Mouse (Mus musculus): ENCODE measurements at regions not wholly inside any gene's neighbourhood (a gene's known extent, or its start where the extent isn't known, plus 50 kb on each side); places are given as distances from the start of the nearest gene placed in this dataset.

DNA sequence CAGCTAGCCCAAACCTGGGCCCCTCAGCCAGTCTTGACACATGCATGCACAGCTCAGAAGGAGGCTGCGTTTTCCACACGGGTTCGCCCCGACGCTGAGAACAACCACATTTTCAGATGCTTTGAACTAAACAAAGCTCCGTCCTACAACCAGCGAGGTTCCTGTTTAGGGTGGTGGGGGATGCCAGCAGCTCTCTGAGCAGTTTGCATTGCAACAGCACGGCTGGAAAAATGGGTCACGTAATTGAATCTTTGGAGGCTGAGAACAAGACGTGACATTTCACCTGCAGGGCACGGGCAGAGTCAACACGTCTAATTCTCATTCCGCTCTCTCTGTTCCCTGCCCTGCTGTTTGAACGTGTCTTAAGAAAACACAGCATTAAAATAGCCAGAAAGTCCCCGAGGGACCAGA lies 119.2 kb downstream of the Syk start:
- DNase-seq, result peak in 1 of 2 experiments; percentile 9

DNA sequence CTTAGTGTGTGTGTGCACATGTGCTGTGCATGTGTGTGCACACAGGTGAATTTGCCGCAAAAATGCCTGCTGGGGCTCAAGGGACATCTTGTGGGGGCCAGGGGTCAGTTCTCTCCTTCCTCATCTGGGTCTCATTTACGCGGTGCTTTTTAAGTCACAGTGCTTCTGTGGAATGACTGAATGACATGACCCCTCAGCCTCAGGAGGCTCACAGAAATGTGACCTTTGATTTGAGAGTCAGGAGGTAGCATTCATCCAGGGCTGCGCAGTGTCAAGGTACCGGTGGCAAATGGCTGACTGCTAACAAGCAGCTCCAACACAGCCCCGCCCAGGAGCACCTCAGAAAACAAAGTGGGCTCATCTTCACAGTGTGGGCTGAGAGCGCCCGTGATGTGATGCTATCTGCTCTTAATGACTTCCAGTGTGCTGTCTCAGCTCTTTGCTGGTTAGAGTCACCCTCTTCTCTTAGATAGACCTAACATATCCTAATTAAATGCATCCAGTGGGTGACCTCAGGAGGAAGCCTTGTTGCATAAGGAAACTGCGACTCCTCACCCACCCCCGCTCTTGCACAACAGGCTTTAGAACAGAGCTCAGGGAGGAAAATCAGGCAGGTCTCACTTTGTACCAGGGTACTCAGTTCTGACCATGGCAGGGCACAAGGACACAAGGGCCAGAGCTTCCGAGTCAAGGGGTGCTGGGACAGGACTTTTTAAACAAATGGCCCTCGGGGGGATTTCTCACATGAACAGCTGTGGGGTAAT lies 120.6 kb downstream of the Syk start:
- DNase-seq, result no peak

DNA sequence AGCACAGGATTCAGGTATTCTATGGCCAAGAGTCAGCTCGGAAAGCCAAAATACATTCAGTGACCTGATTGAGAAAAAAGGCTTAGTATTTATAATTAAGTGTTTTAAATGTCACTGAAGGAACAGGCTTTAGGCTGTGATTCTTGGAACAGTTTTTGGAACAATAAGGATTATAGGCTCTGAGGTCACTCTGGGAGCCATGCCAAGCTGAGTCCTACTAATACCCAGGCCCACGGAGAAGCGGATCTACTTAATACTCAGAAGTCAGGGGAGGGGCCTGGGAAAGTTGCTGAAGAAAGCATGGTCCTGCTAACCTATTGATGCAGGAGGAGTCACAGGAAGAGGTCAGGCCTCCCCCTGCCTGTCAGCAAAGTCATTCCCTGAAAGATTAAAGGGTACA lies 121.7 kb downstream of the Syk start:
- DNase-seq, result peak; percentile 14 to 24

DNA sequence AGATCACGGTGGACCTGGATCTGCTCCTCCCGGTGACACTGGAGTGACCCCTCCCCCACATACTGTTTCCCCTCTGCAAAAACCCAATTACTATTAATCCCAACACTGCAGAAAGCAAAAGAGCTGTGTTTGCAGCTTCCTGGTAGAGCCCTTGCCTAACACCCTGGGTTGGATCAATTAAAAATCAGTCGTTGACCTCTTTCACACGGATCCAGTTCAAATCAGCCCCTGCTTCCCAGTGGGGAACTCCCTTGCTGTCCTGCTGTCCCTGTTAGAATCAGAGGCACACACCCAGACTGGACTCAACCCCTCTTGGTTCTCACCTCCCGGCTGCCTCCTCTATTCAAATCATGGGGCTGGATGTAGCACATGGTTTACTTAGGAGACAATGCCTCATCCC lies 126.6 kb downstream of the Syk start:
- DNase-seq, result no peak

DNA sequence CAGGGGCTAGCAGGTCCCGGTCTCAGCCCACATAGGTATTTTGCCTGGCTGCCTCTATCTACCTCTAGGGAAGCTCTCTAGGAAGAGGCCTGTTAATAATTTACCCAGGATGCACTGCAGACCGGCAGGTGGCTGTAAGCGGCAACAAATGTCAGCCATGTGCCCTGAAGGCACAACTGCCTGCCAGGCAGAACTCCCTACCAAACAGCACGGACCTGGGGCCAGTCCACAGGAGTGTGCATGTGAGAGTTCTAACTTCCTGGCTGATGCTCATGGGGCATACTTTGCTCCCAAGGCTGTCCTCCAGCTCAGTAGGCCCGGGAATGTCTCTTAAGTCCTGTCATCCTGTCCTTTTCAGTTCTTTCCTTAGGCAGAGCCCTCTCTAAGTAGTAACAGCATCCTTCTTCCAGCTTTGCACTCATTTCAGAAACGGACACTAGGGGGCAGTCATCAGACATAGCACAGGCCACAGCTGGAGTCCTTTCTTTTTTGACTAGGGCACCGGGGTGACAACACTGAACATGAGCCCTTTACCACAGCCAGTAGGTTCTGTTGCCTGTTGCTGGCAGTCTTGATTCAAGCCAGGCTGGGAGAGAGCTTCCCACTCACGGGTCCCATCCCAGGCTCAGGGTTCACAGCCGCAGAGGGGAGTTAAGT lies 128.9 kb downstream of the Syk start:
- peak; percentile 85 to 88 for DNase-seq

DNA sequence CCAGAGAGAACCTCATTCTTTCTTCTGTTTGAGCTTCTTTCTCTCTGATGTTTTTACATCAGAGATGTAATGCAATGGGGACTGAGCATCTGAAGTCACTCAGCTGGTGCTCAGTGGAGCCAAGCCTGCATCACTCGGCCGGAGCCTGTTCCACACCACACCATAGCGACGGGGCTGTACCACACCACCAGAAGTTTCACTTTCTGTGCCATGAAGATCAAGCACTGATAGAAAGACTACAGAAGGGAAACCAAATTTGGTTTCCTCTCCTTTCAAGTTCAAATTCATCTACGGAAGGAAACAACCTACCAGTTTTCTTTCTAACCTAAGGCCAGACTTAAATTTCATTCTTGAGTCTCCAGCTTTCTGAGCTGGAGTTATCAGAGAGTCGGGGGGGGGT lies 138.5 kb downstream of the Syk start:
- DNase-seq, result no peak

GRCm38 (mm10) chr13:52722718-52723117 lies 139.7 kb downstream of the Syk start:
- no peak for DNase-seq

- DNase-seq, result no peak
Measured at GRCm38 (mm10) chr13:52726043-52726442, 143.1 kb downstream of the Syk start.

DNA sequence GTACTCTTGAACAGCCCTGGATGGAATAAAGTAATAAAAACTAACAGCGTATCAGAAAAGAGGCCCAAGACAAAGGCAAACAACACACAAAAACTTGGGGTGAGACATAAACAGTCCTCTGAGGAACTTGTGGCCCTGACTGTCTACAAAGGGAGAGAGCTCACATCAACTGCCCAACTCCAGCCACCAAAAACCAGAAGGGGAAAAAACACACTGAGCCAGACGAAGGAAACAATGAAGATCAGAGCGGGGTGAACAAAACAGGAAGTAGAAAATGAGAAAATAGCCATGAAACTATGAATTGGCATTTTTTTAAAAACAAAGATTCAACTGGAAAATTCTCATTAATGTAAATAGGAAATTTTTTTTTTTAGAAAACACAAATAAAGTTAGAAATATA lies 143.6 kb downstream of the Syk start:
- no peak for DNase-seq

GRCm38 (mm10) chr13:52735453-52735933 lies 152.5 kb downstream of the Syk start:
- no peak for DNase-seq

DNA sequence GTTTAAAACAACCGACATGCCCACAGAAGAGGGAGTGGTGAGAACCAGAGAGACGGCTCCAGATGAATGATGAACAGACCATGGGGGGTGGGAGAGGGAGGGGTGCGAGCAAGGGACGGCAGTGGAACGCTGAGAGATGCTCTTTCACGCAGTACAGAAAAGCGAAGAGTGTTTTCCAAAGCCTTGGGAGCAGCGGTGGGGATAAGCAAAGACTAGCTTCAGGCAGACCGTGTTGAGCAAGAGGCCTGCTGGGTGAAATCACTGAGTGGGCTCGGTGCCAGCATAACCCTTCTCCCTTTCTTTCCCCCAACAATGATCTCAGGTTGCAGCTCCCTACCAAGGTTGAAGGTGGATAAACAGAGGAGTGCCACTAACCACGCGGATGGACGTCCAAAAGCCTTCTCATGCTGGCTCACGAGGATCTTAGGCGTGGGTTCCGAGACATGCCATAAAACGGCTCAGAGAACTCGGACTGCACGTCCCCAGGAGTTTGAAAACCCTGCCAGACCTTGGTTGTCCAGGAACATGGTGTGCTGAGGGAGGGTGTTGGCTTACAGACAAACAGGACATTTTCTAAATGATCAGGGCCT lies 153.1 kb downstream of the Syk start:
- peak; percentile 27 to 38 for DNase-seq

DNA sequence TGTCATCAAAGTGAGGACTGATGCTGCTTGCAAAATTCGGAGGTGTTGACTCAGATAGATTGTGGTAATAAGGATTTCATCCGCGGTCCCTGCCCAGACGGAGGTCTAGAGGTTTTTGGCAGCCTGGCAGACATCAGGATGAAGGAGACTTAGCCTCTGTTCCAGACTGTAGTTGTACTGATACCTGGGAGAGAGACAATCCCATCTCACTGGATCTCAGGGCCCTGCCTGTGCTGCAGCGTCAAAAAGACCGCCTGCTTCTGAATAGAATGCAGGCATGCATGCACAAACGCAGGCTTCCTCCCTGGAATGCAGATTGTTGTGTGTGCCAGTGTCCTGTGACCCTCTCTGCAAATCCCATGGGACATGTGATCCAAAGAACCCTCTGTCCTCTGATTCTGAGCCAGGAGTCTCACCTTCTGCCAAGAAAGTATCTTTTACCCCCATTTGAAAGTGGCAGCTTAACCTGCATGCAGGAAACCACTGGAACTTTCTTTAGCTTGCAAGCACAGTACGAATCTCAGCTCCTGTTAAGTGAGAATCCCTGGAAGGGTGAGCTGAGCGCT lies 155.2 kb downstream of the Syk start:
- DNase-seq, result peak; percentile 48 to 59

DNA sequence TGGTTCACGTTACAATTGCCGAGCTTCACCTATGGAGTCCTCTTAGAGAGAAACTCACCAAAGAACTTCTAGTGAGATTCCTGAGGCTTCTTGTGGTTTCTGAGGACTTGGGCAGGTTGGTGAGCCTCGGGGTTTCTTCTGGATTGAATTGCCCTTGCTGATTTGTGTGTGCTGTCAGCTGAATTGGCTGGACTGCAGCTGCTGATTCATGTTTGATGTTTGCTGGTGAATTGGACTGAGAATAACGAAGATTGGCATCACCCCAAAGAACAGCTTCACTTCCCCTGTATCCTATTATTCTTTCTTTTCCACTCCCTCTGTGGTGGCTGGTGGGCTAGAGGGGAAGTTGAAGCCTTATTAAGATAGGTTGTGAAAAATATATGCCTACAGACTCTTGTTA lies 158.4 kb downstream of the Syk start:
- no peak for DNase-seq

DNA sequence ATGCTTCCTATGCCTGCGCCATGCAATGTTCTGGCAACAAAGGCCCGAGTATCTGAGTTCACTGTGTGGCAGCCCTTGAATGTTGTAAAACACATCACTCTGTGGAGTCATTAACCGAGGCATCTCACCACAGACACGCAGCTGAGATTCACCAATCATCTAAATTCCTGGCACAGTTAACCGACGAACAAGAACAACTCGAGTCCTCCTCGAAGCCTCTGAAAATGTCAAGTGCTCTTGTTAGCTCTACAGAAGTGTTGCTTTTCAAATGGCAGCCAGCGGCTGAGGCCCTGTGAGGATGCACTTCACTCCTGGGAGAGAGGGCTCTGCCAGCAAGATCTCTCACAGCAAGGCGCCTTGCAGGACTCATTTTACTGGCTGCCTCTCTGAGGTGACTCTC lies 173.0 kb downstream of the Syk start:
- no peak for DNase-seq

DNA sequence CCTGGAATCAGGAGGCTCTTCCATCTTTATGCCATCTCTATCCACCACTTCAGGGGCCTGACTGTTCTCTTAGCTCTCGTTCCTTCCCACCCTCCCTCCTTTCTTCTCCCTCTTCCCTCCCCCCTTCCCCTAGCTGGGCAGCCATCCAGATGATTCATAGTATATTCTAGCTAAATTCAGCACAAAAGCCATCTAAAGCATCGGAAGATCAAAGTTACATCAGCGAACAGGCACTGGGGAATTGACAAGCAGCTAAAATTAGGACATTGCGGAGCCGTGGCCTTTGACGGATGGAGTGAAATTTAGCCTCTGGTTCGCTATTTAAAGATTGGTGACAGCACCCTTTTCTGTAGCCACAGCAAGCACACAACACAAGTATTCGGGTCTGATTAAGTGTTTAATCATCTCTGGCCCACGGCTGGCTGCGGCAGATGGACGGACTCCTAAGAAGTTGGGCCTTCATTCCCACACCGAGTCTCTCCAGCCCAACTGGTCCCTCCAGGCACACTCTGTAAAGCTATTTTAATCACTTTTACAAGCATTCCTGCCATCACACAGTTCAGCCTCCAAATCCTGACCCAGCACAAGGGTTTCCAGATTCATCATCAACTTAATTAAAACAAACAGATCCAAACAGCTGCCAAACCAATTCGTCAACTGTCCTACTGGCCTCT lies 163.8 kb downstream of the Auh start:
- DNase-seq, result peak in 1 of 2 experiments; percentile 10

DNA sequence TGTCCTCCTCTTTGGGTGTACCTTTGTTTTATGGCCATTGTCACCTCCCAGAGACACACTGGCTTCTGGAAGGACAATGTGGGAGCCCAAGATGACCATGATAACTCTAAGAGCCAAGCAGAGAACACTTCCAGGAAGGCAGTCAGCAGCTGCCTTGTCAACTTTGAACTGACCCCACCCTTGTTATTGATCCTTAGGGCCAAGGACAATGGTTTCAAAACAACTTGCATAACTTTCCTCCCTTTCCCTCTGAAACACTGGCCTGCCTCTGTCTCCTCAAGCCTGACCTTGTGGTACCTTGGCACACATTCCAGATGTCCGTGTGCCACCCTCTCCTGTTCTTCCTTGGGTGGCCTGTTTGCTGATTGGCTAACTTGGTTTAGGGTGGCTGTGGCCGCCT lies 163.2 kb downstream of the Auh start:
- DNase-seq, result no peak

DNA sequence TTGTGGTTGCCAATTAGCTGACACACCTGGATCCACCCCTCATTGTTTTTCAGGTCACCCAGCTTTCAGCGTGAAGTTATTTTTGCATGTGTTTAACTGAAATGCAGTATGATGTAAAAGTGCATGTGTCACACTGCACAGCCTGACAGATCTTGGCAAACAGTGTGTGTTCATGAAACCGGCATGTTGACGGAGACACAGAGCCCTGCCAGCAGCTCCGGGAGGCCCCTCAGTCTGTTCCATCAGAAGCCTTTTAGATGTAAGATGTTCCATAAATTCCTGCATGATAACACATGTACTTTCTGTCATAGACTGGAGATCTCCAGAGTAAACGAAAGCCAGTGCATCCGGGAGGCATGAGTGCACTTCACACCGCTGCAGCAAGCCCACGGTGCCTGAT lies 159.5 kb downstream of the Auh start:
- DNase-seq, result no peak

- no peak for DNase-seq
Measured at GRCm38 (mm10) chr13:52771518-52771917, 158.0 kb downstream of the Auh start.

DNA sequence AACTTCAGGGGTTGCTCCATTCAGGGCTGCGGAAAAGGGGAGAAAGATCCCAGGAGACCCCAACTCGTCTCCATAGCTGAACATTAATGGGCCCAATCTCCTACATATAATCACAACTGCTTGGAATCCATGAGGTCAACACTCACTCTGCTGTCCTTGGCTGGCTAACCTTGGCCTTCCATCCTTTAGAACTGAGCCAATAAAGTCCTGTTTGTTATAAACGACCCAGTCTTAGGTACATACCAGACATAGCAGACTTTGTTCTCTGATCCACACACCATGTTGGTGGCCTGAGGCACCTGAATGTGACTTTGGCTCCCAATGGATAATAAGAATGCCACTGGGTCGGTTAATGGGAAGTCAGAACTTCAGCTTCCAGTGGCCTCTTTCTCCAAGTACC lies 157.4 kb downstream of the Auh start:
- DNase-seq, result peak in 1 of 2 experiments; percentile 43

DNA sequence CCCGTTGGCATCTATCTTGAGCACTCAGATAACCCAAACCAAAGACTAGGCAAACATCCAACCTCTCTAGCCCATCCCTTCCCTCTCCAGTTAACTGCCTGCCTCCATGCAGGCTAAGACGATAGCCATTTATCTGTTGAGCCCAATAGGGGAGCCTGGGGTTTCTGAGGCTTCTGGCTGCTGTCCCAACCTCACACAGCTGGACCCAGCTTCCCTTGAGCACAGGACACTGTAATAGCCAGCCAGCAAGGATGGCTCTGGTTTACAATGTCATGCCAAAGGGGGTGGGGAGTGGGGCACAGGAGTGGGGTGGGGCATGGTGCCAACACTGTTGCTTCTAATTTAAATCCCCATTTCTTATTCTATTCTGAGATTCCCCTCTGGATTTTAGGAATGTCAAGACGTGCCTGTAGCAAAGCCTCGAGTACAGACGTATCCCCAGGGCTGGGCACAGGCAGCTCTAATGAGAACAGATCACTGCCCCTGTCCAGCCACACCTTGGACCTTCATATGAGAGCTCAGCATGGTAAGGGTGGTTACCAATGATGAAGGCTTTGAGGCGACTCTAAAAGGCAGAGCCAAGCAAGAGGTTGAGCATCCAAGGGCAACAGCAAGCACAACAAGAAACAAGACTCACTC lies 152.0 kb downstream of the Auh start:
- DNase-seq, result no peak

DNA sequence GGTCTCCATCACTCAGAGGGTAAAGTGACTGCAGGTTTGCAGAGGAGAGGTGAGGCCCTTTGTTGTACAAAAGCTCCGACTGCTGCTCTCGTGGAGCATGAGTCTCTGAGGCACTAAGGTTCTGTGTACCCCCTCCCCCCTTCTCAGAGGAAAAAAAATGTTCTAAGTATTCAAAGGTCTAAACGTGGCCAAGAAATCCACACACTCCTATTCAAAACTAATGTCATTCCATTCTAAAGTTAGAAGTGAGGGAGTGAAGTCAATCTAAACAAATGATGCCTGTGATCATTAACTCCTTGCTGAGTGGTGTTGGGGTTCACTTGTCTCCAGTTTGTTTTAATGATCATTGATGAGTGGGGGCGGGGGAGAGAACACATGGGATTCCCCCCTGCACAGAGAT lies 150.6 kb downstream of the Auh start:
- DNase-seq, result no peak
